Mouse (Mus musculus) adipose tissue, adult 10 weeks (tissue): ENCODE results near the gene Tatdn2. TPM values are rescaled to one million over a fixed set of nuclear protein-coding genes. Genes with fewer than 3 reads are reported as not detected.

ENCODE experiments used
- polyA plus RNA-seq: library from polyadenylated mRNA; stranded (reverse); fragments of 350-450 nt; fragmentation: Illumina TruSeq; extraction: RNeasy Lipid Tissue Mini Kit (QIAGEN cat#74804); gene quantifications from one replicate; pipeline ENCODE4 v1.2.3, GENCODE M21; 2014; ENCODE audit warnings: low read depth, low replicate concordance

Gene Tatdn2
- polyA plus RNA-seq, result 28.8 TPM

DNA sequence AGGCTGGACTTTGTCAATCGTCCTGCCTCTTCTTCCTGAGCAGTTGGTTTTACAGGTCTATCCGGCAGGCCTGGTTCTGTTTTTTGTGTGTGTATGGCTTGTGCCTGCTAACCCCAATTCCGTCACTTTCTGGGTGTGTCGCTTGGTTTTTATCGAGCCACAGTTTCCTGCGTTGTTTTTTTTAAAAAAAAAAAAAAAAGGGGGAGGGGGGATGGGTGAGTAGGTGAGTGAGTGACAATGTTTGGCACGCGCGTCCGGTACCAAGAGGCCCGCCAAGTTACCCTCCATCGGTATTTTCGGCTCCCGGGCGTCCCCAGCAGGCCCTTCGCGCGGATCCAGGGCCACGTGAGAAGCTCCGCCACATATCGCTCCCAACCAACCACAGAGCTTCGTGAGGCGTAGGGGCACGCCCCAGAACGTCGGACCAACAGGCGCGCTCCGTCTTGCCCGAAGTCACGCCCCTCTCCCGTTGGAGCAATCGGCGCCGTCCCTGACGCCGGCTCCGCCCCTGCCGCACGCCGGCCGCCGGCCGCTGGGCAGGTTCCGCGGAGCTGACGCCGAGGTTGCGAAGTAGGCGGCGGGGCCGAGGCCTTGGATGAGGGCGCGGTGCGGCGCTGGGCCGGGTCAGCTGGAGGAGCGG, at the start of gene Tatdn2:
Gene Tatdn2, plus strand, starts transcription at position 469 of the 640 bp plus-strand sequence.

DNA sequence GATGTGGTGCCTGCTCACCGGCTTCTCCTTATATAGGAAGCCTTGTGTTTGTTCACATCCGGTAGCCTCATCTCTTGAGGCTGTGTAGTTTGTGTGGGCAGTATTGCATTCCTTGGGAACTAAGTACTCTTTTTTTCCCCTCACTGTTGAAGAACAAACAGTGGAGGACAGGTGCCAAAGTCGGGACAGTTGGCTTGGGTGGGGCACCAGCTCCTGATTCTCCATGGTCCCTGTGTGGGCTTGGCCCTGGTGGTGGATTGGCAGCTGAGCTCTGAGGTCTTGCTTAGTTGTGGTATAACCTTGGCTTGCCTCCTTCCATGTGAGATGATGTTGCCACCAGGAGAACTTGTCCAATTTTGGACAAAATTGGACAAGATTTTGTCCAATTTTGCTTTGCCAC, 23.0 kb downstream of the Tatdn2 start, which contains the start of gene Ghrl:
Gene Ghrl, minus strand, starts transcription at position 3 of the 400 bp plus-strand sequence.

DNA sequence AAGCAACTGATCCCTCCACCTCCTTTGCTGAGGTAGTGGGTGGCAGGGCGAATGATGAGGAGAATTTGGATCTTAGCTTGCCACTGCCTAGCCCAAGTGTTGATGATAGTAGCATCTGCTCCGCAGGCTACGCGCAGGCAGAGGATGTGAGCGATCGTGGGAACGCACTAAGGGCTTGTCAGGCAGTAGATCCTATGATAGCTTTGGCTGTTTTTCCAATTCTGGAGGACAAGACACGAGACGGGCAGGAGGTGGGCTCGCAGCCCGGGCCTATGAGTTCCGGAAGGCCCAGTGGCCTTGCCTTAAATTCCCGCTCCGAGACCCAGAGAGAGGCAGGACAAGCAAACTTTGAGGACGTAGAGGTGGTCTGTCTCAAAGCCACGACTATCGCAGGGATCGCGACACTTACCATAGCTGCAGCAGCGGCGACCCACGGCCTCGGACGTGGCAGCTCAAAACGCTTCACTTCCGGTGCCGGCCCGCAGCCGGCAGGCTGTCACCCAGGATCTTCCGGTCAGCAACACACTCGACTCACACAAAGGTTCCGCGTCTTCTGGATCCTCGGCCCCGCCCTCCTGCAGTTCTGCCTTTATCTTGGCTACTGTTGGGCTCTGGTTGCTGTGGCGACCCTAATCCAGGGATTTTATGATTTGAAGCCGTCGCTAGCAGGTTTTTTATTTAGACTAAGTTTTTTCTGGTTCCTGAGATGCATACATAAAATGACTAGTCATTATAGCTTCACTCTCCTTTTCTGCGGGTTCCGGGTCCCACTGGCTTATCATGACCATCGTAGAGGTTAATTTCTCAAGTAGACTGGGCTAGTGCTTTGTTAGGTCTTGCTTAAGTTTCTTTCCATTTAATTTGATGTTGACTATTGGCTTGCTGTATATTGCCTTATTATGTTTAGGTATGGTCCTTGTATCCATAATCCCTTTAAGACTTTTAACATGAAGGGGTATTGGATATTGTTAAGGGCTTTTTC, 43.7 kb downstream of the Tatdn2 start, which contains the start of gene Sec13:
Gene Sec13, minus strand, starts transcription at position 508 of the 982 bp plus-strand sequence.

Other genes with a start within 250 kb of the Tatdn2 start
- 10.4 TPM for gene Il17re, start 238.6 kb upstream of the Tatdn2 start, polyA plus RNA-seq
- gene Il17rc, start 225.6 kb upstream of the Tatdn2 start, polyA plus RNA-seq, result 22.4 TPM
- gene Creld1, start 213.8 kb upstream of the Tatdn2 start, polyA plus RNA-seq, result 41.7 TPM
- not detected for gene Prrt3, start 195.1 kb upstream of the Tatdn2 start, polyA plus RNA-seq
- gene Emc3, start 165.4 kb upstream of the Tatdn2 start, polyA plus RNA-seq, result 68.1 TPM
- gene Fancd2, start 165.4 kb upstream of the Tatdn2 start, polyA plus RNA-seq, result 1.2 TPM
- 1.1 TPM for gene Fancd2os, start 96.3 kb upstream of the Tatdn2 start, polyA plus RNA-seq
- gene Brk1, start 92.3 kb upstream of the Tatdn2 start, polyA plus RNA-seq, result 147 TPM
- 27.4 TPM for gene Vhl, start 73.1 kb upstream of the Tatdn2 start, polyA plus RNA-seq
- 39.1 TPM for gene Irak2, start 58.6 kb upstream of the Tatdn2 start, polyA plus RNA-seq
- not detected for gene Ghrl, start 22.8 kb downstream of the Tatdn2 start, polyA plus RNA-seq
- gene Sec13, start 43.7 kb downstream of the Tatdn2 start, polyA plus RNA-seq, result 130 TPM